Mouse (Mus musculus) stomach, postnatal 0 days (tissue): ENCODE data around the gene Polr2e.

ENCODE experiments used
- CTCF ChIP-seq: IDR thresholded peaks from 2 replicates; pipeline ENCODE4 v1.5.1; 2016; ENCODE audit warnings: antibody characterized with exemption, low read depth, mild to moderate bottlenecking, moderate library complexity
- EP300 ChIP-seq: optimal IDR thresholded peaks from 2 replicates; pipeline ENCODE3; 2016; ENCODE audit warnings: antibody characterized with exemption

- peak; percentile 57 for TF ChIP-seq CTCF
- TF ChIP-seq EP300, result no peak
These were observed 48.0 kb downstream of the Polr2e start for GRCm38 (mm10) chr10:79991548-79991947.
